Mouse (Mus musculus): ENCODE data around the gene Cdkn3. TPM values are rescaled to one million over a fixed set of nuclear protein-coding genes. Genes with fewer than 3 reads are reported as not detected.
"Not testable (repeated sequence)": the region's sequence is repeated elsewhere in the genome, so short reads cannot be mapped to it uniquely, and the experiment has no call there.

The Cdkn3 gene
- polyA plus RNA-seq, 2 experiments: 41.1 to 135 TPM

DNA sequence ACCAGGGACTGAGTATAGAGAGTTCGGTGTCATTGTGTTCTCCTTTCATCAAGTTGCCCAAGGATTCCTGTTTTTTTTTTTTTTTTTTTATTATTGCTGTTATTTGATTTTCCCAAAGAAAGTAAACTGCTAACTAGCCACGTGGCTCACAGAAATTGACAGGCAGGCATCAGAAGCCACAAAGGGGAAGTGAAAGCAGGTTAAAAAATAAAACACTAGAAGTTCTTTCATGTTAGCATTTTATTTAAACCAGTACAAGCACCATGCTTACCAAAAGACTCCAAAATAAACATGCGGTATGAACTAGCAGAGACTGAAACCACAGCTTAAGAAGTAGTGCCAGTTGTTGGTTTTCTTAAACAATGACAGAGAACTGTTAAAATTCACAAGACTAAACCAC is 47.6 kb downstream of the Cdkn3 start:
- Histone ChIP-seq H3K4me2 (ENCODE audit: low read depth) (no peak overlapping the region), H3K9me3 (ENCODE audit: control insufficient read depth, low read length) (no peaks in the 10 kb centered on the region), H3K9ac (replicated peaks) (no peak overlapping the region), H3K36me3 (replicated peaks; ENCODE audit: control insufficient read depth, insufficient read depth, low read depth) (peaks cover 18% of the 10 kb centered on the region), H3K4me1 (replicated peaks; ENCODE audit: control insufficient read depth in 2 of 2, insufficient read depth in 2 of 2, low read length in 1 of 2) (no peaks in the 10 kb centered on the region), H3K27me3 (ENCODE audit: control insufficient read depth, insufficient read depth, low read length) (no peaks in the 10 kb centered on the region), H3K4me3 (ENCODE audit: insufficient read depth in 1 of 2, low read depth in 2 of 2, low read length in 2 of 2) (no peak overlapping the region), H3K27ac (no peak overlapping the region)
- TF ChIP-seq CTCF (IDR thresholded peaks at IDR 0.05; ENCODE audit: low read depth) (no peak), EP300 (IDR thresholded peaks at IDR 0.05; ENCODE audit: low read depth) (no peak)
- ATAC-seq (ENCODE audit: insufficient read depth): no peak
- no peak for DNase-seq (ENCODE audit: low read depth in 3 of 3, low spot score in 3 of 3)
- WGBS (ENCODE audit: insufficient replicate concordance): 47% methylated on average over 3 of the region's 3 CpGs

- H3K9ac ChIP-seq (replicated peaks): no peak overlapping the region
- H3K4me2 ChIP-seq (ENCODE audit: low read depth): peak overlapping the region; percentile 28
- no peaks in the 10 kb centered on the region for H3K27me3 ChIP-seq (ENCODE audit: control insufficient read depth, insufficient read depth, low read length)
- H3K27ac ChIP-seq: peak overlapping the region; percentile 8
- no peak overlapping the region for H3K4me3 ChIP-seq (ENCODE audit: insufficient read depth in 1 of 2, low read depth in 2 of 2, low read length in 2 of 2)
- 24% methylated on average over 6 of the region's 6 CpGs for WGBS (ENCODE audit: insufficient replicate concordance)
- H3K36me3 ChIP-seq (replicated peaks; ENCODE audit: control insufficient read depth, insufficient read depth, low read depth): peaks cover 27% of the 10 kb centered on the region
- DNase-seq (ENCODE audit: low read depth in 3 of 3, low spot score in 3 of 3) (peak in 1 of 3 experiments; percentile 44), ATAC-seq (ENCODE audit: insufficient read depth) (peak; percentile 79)
- no peaks in the 10 kb centered on the region for H3K9me3 ChIP-seq (ENCODE audit: control insufficient read depth, low read length)
- 0 out of 2 replicates have a peak, but pooled peaks have one; percentile 33 for TF ChIP-seq EP300 (IDR thresholded peaks at IDR 0.05; ENCODE audit: low read depth)
- no peak for TF ChIP-seq CTCF (IDR thresholded peaks at IDR 0.05; ENCODE audit: low read depth)
- peaks cover 21 to 24% of the 10 kb centered on the region in 2 experiments for H3K4me1 ChIP-seq (replicated peaks; ENCODE audit: control insufficient read depth in 2 of 2, insufficient read depth in 2 of 2, low read length in 1 of 2)
Observed at GRCm38 (mm10) chr14:46815640-46816039, 55.3 kb downstream of the Cdkn3 start.

- no peak for DNase-seq (ENCODE audit: low read depth in 3 of 3, low spot score in 3 of 3)
- no peak for ATAC-seq (ENCODE audit: insufficient read depth)
- Histone ChIP-seq H3K4me3 (ENCODE audit: insufficient read depth in 1 of 2, low read depth in 2 of 2, low read length in 2 of 2) (no peak overlapping the region), H3K27me3 (ENCODE audit: control insufficient read depth, insufficient read depth, low read length) (no peaks in the 10 kb centered on the region), H3K9me3 (ENCODE audit: control insufficient read depth, low read length) (no peaks in the 10 kb centered on the region), H3K9ac (replicated peaks) (no peak overlapping the region), H3K4me1 (replicated peaks; ENCODE audit: control insufficient read depth in 2 of 2, insufficient read depth in 2 of 2, low read length in 1 of 2) (peaks cover 21 to 30% of the 10 kb centered on the region in 2 experiments), H3K4me2 (ENCODE audit: low read depth) (no peak overlapping the region), H3K27ac (no peak overlapping the region), H3K36me3 (replicated peaks; ENCODE audit: control insufficient read depth, insufficient read depth, low read depth) (peaks cover 19% of the 10 kb centered on the region)
- 73% methylated on average over 8 of the region's 8 CpGs for WGBS (ENCODE audit: insufficient replicate concordance)
- TF ChIP-seq EP300 (IDR thresholded peaks at IDR 0.05; ENCODE audit: low read depth) (no peak), CTCF (IDR thresholded peaks at IDR 0.05; ENCODE audit: low read depth) (no peak)
Observed at GRCm38 (mm10) chr14:46816916-46817622, 56.7 kb downstream of the Cdkn3 start.

- Histone ChIP-seq H3K4me3 (ENCODE audit: insufficient read depth in 1 of 2, low read depth in 2 of 2, low read length in 2 of 2) (no peak overlapping the region), H3K9me3 (ENCODE audit: control insufficient read depth, low read length) (no peaks in the 10 kb centered on the region), H3K36me3 (replicated peaks; ENCODE audit: control insufficient read depth, insufficient read depth, low read depth) (peaks cover 15% of the 10 kb centered on the region), H3K27ac (no peak overlapping the region), H3K27me3 (ENCODE audit: control insufficient read depth, insufficient read depth, low read length) (no peaks in the 10 kb centered on the region), H3K4me2 (ENCODE audit: low read depth) (no peak overlapping the region), H3K4me1 (replicated peaks; ENCODE audit: control insufficient read depth in 2 of 2, insufficient read depth in 2 of 2, low read length in 1 of 2) (peaks cover 21 to 34% of the 10 kb centered on the region in 2 experiments), H3K9ac (replicated peaks) (no peak overlapping the region)
- no peak for TF ChIP-seq EP300 (IDR thresholded peaks at IDR 0.05; ENCODE audit: low read depth)
- no peak for TF ChIP-seq CTCF (IDR thresholded peaks at IDR 0.05; ENCODE audit: low read depth)
- DNase-seq (ENCODE audit: low read depth in 3 of 3, low spot score in 3 of 3) (no peak), ATAC-seq (ENCODE audit: insufficient read depth) (no peak)
- WGBS (ENCODE audit: insufficient replicate concordance): 87% methylated on average over 7 of the region's 7 CpGs
Observed at GRCm38 (mm10) chr14:46818743-46819142, 58.4 kb downstream of the Cdkn3 start.

GRCm38 (mm10) chr14:46819961-46820360 is 59.6 kb downstream of the Cdkn3 start:
- H3K36me3 ChIP-seq (replicated peaks; ENCODE audit: control insufficient read depth, insufficient read depth, low read depth); ATAC-seq (ENCODE audit: insufficient read depth); H3K4me3 ChIP-seq (ENCODE audit: insufficient read depth in 1 of 2, low read depth in 2 of 2, low read length in 2 of 2); H3K27me3 ChIP-seq (ENCODE audit: control insufficient read depth, insufficient read depth, low read length); DNase-seq (ENCODE audit: low read depth in 3 of 3, low spot score in 3 of 3); H3K27ac ChIP-seq; H3K9ac ChIP-seq (replicated peaks); H3K9me3 ChIP-seq (ENCODE audit: control insufficient read depth, low read length): not testable (repeated sequence)
- Histone ChIP-seq H3K4me2 (ENCODE audit: low read depth) (peak overlapping the region; percentile 3; the same call in 1 of the 2 replicates), H3K4me1 (replicated peaks; ENCODE audit: control insufficient read depth in 2 of 2, insufficient read depth in 2 of 2, low read length in 1 of 2) (peaks cover 21 to 38% of the 10 kb centered on the region in 2 experiments)
- WGBS (ENCODE audit: insufficient replicate concordance): 73% methylated on average over 5 of the region's 6 CpGs

Other genes starting within 250 kb of the Cdkn3 start
- gene Cnih1, start 27.9 kb downstream of the Cdkn3 start, polyA plus RNA-seq (2012; rRNA removed): 33.8 and 39.3 TPM in 2 replicates
- 84.0 and 87.1 TPM in 2 replicates for gene Cnih1, start 27.9 kb downstream of the Cdkn3 start, polyA plus RNA-seq (2014; fragmentation: Nextera tagmentation; extraction: Ambion mirVana)
- 9.3 and 13.8 TPM in 2 replicates for gene Gmfb, start 61.7 kb downstream of the Cdkn3 start, polyA plus RNA-seq (2012; rRNA removed)
- 33.9 and 34.5 TPM in 2 replicates for gene Gmfb, start 61.7 kb downstream of the Cdkn3 start, polyA plus RNA-seq (2014; fragmentation: Nextera tagmentation; extraction: Ambion mirVana)
- 6.2 and 9.7 TPM in 2 replicates for gene Cgrrf1, start 71.6 kb downstream of the Cdkn3 start, polyA plus RNA-seq (2012; rRNA removed)
- 19.7 and 24.1 TPM in 2 replicates for gene Cgrrf1, start 71.6 kb downstream of the Cdkn3 start, polyA plus RNA-seq (2014; fragmentation: Nextera tagmentation; extraction: Ambion mirVana)
- 0.37 and 0.39 TPM in 2 replicates for gene Samd4, start 122.3 kb downstream of the Cdkn3 start, polyA plus RNA-seq (2012; rRNA removed)
- gene Samd4, start 122.3 kb downstream of the Cdkn3 start, polyA plus RNA-seq (2014; fragmentation: Nextera tagmentation; extraction: Ambion mirVana): 0.18 and 0.19 TPM in 2 replicates